Mouse (Mus musculus): ENCODE measurements around the gene Cercam.

Gene Cercam

DNA sequence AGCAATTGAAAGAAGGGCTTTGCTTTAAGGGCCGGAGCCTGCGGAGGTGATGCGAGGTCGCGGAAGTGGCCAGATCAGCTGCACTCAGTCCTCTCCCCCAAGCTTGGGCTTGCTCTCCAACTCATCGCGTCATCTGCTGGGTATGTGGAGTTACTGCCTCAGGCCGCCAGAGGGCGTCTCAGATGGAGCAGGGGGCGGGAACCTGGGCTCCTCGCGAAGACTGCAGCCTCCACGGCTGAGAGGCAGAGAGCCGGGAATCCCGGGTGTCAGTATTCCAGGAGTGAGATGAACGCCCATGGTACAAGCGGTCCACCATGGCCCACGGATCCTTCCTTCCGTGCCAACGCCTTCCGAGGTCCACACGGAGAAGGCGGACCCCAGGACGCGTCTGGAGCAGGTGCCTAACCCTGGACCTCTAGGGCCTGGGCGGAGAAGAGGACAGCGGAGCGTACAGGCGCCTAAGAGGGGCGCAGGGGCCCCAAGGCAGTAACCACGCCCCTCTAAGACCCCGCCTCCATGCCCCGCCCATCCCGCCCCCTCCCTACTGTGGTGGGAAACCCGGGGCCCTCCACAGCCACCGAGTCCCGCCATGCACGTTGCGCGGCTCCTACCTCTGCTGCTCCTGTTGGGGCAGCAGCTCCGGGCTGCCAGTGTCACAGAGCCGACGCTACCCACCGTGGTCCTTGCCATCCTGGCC lies at the start of gene Cercam:
Cercam (plus strand) TSS at position 216 of the 697 bp plus-strand sequence.
- DNase-seq (ENCODE audit: low read depth, low spot score): peak; percentile 69

DNA sequence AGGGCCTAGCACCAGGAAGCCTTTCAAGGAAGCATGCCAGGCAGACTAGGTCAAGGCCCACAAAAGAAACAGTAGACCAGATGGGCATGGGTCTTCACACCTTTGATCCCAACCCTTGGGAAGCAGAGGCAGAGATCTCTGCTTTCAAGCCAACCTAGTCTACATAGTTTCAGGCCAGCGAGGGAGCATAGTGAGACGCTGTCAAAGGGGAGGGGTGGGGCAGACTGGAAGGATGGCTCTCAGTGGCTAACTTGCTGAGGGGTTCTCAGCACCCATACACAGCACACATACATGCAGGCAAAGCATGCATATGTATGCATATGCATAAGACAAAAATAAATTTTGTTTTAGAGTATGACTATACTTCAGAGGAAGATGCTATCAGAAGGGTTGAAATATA lies 49.6 kb upstream of the Cercam start:
- DNase-seq (ENCODE audit: low read depth, low spot score): no peak

GRCm38 (mm10) chr2:29820025-29820817 lies 48.7 kb upstream of the Cercam start, which contains the start of gene Urm1:
Gene Urm1 (plus strand): TSS chr2:29820075.
- DNase-seq (ENCODE audit: low read depth, low spot score): peak; percentile 68

GRCm38 (mm10) chr2:29826318-29826925 lies 42.5 kb upstream of the Cercam start:
- DNase-seq (ENCODE audit: low read depth, low spot score): peak; percentile 17

DNA sequence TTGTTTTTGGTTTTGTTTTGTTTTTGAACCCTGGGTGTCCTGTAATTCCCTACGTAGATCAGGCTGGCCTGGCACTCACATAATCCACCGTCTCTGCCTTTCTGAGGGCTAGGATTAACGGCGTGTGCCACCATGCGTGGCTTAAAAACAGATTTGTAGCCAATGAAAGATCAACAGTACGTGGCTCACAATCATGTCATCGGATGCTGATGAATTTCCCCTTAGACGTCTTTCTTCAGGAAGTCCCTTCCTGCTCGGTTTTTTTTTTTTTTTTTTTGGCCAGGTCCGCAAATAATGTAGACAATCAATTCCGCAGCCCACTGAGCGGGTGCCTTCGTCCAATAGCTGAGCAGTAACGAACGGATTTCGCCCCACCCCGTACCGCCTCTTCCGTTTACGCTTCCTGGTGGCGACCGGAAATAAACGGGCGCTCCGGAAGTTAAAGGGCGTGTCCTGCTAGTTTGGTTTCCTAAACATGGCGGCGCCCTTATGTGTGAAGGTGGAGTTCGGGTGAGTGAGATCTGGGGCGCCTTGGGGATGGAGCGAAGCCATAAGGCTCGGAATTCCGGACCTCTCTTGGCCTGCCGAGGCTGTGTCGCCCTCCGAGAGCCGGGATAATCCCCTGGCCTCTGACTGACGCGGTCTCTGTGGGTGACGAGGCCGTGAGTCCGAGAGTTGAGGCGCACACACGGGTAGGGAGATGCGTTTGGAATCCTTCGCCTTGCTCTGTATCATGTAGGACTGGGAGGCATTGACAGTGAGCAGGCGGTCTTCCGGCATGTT lies 41.8 kb upstream of the Cercam start:
- DNase-seq (ENCODE audit: low read depth, low spot score): peak; percentile 99

DNA sequence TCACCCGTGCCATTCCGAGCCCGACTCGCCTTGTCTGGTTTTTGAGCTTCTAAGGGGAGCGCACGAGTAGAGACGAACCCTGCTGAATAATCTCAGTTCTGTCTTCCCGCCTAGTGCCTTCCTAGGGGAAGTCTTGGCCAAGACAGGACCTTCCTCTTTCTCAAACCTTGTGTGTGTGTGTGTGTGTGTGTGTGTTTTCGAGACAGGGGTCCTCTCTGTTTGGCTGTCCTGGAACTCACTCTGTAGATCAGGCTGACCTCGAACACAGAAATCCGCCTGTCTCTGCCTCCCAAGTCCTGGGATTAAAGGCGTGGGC lies 41.3 kb upstream of the Cercam start:
- DNase-seq (ENCODE audit: low read depth, low spot score): no peak

GRCm38 (mm10) chr2:29831106-29831505 lies 37.9 kb upstream of the Cercam start:
- DNase-seq (ENCODE audit: low read depth, low spot score): no peak

DNA sequence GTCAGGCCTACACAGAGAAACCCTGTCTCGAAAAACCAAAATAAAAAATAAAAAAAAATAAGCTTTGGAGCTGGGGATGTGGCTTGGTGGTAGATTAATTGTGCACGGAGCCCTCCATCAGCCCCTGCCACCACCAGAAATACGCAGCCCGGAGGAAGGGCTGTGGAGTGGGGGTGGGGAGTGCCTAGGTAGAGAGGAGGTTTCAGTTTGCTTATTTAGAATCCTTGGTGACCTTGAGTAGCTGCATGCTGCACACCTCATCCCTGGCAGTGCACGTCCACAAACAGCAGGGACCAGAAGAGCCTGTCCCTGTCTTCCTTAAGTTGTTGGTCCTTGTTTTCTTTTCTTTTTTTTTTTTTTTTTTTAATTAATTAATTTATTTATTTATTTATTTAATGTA lies 35.2 kb upstream of the Cercam start:
- no peak for DNase-seq (ENCODE audit: low read depth, low spot score)

DNA sequence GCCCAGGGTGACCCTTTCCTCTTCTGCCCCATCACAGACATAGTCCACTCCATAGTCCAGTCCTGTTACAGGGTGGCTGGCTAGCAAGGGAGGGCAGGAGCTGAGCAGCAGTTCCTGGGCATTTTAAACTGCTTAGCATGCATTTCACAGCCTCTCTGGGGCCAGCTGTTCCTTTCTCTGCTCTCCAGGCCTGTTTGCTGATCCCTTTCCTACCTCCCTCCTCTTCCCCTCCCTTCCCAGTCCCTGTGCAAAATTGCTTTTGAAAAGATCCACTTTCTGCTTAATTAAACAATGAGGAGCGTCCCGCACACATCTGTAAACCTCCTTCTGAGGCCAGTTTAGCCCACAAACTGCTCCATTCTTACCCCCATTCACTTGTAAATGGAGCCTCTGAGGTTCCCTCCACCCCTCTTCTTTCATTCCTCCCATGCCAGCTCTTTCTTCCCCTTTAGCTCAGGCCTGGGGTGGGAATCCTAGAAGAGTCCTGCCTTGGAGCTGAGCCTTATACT lies 33.5 kb upstream of the Cercam start:
- DNase-seq (ENCODE audit: low read depth, low spot score): no peak

DNA sequence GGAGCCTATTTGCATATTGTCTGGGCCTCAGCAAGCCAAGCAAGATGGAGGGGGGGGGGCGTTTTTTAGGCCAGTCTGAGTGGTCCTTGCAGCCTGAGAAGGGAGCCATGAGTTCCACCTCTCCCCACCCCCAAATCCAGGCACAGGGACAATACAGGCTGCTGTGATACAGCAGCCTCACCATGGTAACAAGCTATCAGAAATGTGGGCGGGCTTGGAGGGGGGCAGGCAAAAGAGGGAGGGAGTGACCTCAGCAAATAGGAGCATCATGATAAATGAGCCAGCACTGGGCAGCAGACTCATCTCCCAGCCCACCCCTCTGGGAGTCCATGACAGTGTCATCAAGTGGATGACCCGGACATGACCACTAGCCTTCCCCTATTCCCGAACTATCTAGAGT lies 29.5 kb upstream of the Cercam start:
- no peak for DNase-seq (ENCODE audit: low read depth, low spot score)

DNA sequence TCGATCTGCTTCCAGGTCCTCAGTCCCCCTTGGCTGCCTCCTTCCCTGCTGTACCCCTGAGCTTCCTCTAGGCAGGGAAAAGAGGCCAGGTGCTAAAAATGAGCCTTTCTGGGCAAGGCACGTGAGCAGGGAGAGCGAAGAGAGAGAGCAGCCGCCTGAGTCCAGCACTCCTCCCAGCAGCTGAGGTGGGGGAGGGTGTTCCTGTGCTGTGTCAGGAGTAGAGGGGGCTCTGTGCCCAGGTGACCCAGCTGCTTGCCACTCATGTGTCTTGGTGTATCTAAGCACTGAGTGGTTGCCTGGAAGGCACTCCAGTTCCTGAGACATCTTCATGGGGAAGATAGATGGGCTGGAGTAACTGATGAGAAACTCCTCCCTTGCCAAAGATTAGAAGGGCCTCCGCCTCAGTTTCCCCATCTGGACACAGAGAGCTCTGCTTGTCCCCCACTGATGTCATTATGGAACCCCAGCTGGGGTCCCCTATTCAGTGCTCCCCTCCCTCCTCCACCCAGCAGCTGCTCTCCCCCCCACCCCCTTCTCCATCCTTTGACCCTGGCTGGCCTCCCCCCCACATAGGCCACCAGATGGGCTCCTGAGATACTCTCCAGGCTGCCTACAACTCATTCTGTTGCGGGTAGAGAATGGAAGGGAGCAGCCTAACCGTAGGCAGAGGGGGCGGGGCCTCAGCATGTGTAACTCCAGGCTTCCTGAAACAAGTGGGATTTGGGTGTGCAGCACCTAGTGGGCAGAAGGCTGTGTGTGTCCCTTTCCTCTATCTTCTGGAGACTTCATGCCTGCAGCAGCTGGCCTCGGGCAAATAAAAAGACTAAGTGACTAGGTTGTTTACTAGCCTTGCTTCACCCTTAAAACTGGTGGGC lies 25.5 kb upstream of the Cercam start:
- no peak for DNase-seq (ENCODE audit: low read depth, low spot score)

- no peak for DNase-seq (ENCODE audit: low read depth, low spot score)
These were observed 24.8 kb upstream of the Cercam start for GRCm38 (mm10) chr2:29844115-29844514.

GRCm38 (mm10) chr2:29844661-29845060 lies 24.3 kb upstream of the Cercam start:
- DNase-seq (ENCODE audit: low read depth, low spot score): no peak

- no peak for DNase-seq (ENCODE audit: low read depth, low spot score)
These were observed 23.3 kb upstream of the Cercam start for GRCm38 (mm10) chr2:29845636-29846035.

GRCm38 (mm10) chr2:29846061-29846853 lies 22.7 kb upstream of the Cercam start:
- DNase-seq (ENCODE audit: low read depth, low spot score): no peak

- DNase-seq (ENCODE audit: low read depth, low spot score): no peak
These were observed 22.1 kb upstream of the Cercam start for GRCm38 (mm10) chr2:29846911-29847310.

GRCm38 (mm10) chr2:29849041-29849440 lies 19.9 kb upstream of the Cercam start:
- no peak for DNase-seq (ENCODE audit: low read depth, low spot score)

- DNase-seq (ENCODE audit: low read depth, low spot score): no peak
These were observed 19.0 kb upstream of the Cercam start for GRCm38 (mm10) chr2:29849841-29850480.

- DNase-seq (ENCODE audit: low read depth, low spot score): no peak
These were observed 15.9 kb upstream of the Cercam start for GRCm38 (mm10) chr2:29852957-29853485.
